Mouse (Mus musculus): ENCODE data around the gene Trip10. TPM values are rescaled to one million over a fixed set of nuclear protein-coding genes. Genes with fewer than 3 reads are reported as not detected.

Gene Trip10
- polyA plus RNA-seq, 1 experiment from 2014 or later, result 33.4 TPM

DNA sequence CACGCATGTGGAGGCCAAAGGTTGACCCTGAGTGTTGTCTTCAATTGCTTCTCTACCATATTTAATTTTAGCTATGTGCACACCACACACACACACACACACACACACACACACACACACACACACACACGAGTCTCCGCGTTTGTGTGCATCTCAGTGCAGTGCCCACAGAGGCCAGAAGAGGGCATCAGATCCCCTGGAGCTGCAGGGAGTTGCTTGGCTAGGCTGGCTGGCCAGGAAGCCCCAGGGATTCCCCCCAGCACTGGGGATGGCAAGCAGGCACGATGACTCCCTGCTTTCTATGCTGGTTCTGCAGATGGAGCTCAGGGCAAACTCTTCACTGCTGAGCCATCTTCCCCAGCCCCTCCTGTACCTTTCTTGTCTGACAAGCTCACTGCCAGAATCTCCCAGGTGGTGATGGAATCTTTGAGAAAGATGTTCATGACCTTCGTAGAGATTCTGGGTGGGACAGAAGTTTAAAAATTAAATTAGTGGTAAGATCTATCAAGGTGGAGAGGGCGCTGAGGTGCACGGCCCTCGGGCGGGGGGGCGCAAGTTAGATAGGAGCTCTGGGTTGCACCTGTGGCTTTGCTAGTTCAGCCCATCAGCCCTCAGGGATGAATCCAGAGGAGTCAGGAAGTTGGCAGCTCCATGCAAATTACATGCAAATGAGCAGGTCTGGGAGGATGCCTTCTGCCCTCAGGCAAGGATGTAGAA, 29.9 kb upstream of the Trip10 start:
- WGBS, result 23% methylated on average over 11 of the region's 11 CpGs
- ATAC-seq (ENCODE audit: insufficient number of reproducible peaks, insufficient read depth, low FRiP score, low read depth), result no peak

GRCm38 (mm10) chr17:57219884-57220207, 29.4 kb upstream of the Trip10 start:
- 13% methylated on average over 3 of the region's 3 CpGs for WGBS
- H3K4me1 ChIP-seq (ENCODE audit: control insufficient read depth, insufficient read depth, low read length), result no peaks in the 10 kb centered on the region
- H3K4me3 ChIP-seq (ENCODE audit: low read depth, low read length), result no peak overlapping the region
- H3K9me3 ChIP-seq (ENCODE audit: control insufficient read depth, low read depth, low read length), result no peaks in the 10 kb centered on the region
- H3K27me3 ChIP-seq (ENCODE audit: control insufficient read depth, insufficient read depth, low read length), result no peaks in the 10 kb centered on the region
- no peak overlapping the region for H3K4me2 ChIP-seq (replicated peaks; ENCODE audit: low read depth, low read length)
- no peak overlapping the region for H3K9ac ChIP-seq (replicated peaks; ENCODE audit: low read depth, low read length)
- ATAC-seq (ENCODE audit: insufficient number of reproducible peaks, insufficient read depth, low FRiP score, low read depth), result no peak
- H3K27ac ChIP-seq (ENCODE audit: low read length), result no peak overlapping the region
- H3K36me3 ChIP-seq (ENCODE audit: control insufficient read depth, insufficient read depth, low read length), result no peaks in the 10 kb centered on the region

More for the DNA sequence above, 29.9 kb upstream of the Trip10 start:
- Histone ChIP-seq H3K9ac (replicated peaks; ENCODE audit: low read depth, low read length) (no peak overlapping the region), H3K9me3 (ENCODE audit: control insufficient read depth, low read depth, low read length) (no peaks in the 10 kb centered on the region), H3K27ac (ENCODE audit: low read length) (no peak overlapping the region), H3K27me3 (ENCODE audit: control insufficient read depth, insufficient read depth, low read length) (no peaks in the 10 kb centered on the region), H3K4me3 (ENCODE audit: low read depth, low read length) (no peak overlapping the region), H3K4me1 (ENCODE audit: control insufficient read depth, insufficient read depth, low read length) (no peaks in the 10 kb centered on the region), H3K36me3 (ENCODE audit: control insufficient read depth, insufficient read depth, low read length) (no peaks in the 10 kb centered on the region), H3K4me2 (replicated peaks; ENCODE audit: low read depth, low read length) (no peak overlapping the region)

GRCm38 (mm10) chr17:57221911-57222310, 27.3 kb upstream of the Trip10 start:
- H3K4me3 ChIP-seq (ENCODE audit: low read depth, low read length), result no peak overlapping the region
- no peak overlapping the region for H3K9ac ChIP-seq (replicated peaks; ENCODE audit: low read depth, low read length)
- no peaks in the 10 kb centered on the region for H3K27me3 ChIP-seq (ENCODE audit: control insufficient read depth, insufficient read depth, low read length)
- no peaks in the 10 kb centered on the region for H3K36me3 ChIP-seq (ENCODE audit: control insufficient read depth, insufficient read depth, low read length)
- no peaks in the 10 kb centered on the region for H3K4me1 ChIP-seq (ENCODE audit: control insufficient read depth, insufficient read depth, low read length)
- no peaks in the 10 kb centered on the region for H3K9me3 ChIP-seq (ENCODE audit: control insufficient read depth, low read depth, low read length)
- no peak overlapping the region for H3K27ac ChIP-seq (ENCODE audit: low read length)
- ATAC-seq (ENCODE audit: insufficient number of reproducible peaks, insufficient read depth, low FRiP score, low read depth), result no peak
- 56% methylated on average over 4 of the region's 4 CpGs for WGBS
- no peak overlapping the region for H3K4me2 ChIP-seq (replicated peaks; ENCODE audit: low read depth, low read length)

DNA sequence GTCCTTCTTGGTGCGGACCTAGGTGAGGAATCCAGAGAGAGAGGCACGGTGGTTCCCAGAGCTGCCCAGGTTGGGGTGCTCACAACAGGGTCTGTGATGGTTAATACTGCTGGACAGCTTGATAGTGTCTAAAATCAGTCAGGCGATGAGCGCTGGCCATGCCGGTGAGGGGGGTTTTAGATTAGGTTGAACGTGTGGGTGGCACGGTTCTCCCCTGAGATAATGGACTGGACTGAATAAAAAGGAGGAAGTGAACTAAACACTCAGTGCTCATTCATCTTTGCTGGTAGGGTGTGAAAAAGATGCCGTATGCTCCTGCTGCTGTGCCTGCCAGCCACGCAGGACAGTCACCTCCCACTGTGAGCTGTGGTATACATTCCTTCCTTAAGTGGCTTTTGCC, 25.9 kb upstream of the Trip10 start:
- no peak for ATAC-seq (ENCODE audit: insufficient number of reproducible peaks, insufficient read depth, low FRiP score, low read depth)
- Histone ChIP-seq H3K9ac (replicated peaks; ENCODE audit: low read depth, low read length) (no peak overlapping the region), H3K4me2 (replicated peaks; ENCODE audit: low read depth, low read length) (no peak overlapping the region), H3K9me3 (ENCODE audit: control insufficient read depth, low read depth, low read length) (no peaks in the 10 kb centered on the region), H3K27me3 (ENCODE audit: control insufficient read depth, insufficient read depth, low read length) (no peaks in the 10 kb centered on the region), H3K4me1 (ENCODE audit: control insufficient read depth, insufficient read depth, low read length) (no peaks in the 10 kb centered on the region), H3K36me3 (ENCODE audit: control insufficient read depth, insufficient read depth, low read length) (no peaks in the 10 kb centered on the region), H3K4me3 (ENCODE audit: low read depth, low read length) (no peak overlapping the region), H3K27ac (ENCODE audit: low read length) (no peak overlapping the region)
- 63% methylated on average over 9 of the region's 9 CpGs for WGBS

- no peak for ATAC-seq (ENCODE audit: insufficient number of reproducible peaks, insufficient read depth, low FRiP score, low read depth)
- WGBS, result 81% methylated on average over 2 of the region's 2 CpGs
- Histone ChIP-seq H3K27ac (ENCODE audit: low read length) (no peak overlapping the region), H3K27me3 (ENCODE audit: control insufficient read depth, insufficient read depth, low read length) (no peaks in the 10 kb centered on the region), H3K4me3 (ENCODE audit: low read depth, low read length) (no peak overlapping the region), H3K4me2 (replicated peaks; ENCODE audit: low read depth, low read length) (no peak overlapping the region), H3K9me3 (ENCODE audit: control insufficient read depth, low read depth, low read length) (no peaks in the 10 kb centered on the region), H3K36me3 (ENCODE audit: control insufficient read depth, insufficient read depth, low read length) (no peaks in the 10 kb centered on the region), H3K9ac (replicated peaks; ENCODE audit: low read depth, low read length) (no peak overlapping the region), H3K4me1 (ENCODE audit: control insufficient read depth, insufficient read depth, low read length) (no peaks in the 10 kb centered on the region)
Measured at GRCm38 (mm10) chr17:57227468-57227867, 21.8 kb upstream of the Trip10 start.

DNA sequence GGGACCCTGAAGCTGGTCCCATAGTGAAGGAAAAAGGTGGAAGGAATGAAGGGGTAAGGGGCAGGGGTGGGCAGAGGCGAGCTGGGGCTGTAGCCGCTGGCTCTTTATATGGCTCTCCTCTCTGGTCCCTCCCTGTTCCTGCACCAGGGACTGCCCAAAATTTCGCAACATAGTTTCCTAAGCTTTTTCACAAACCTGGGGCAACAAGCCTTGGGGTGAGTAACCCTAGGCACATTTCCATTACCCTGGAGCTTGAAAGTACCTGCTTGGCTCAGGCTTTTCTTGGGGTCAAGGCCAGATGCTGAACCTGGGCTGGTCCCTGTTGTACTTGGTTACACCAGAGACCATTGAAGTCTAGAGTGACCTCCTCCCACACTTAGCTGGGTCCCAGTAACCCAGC, 21.2 kb upstream of the Trip10 start, which contains the start of gene C3:
TSS of gene C3 (minus strand) at position 123 of the 400 bp plus-strand sequence.
- no peaks in the 10 kb centered on the region for H3K9me3 ChIP-seq (ENCODE audit: control insufficient read depth, low read depth, low read length)
- no peak within 1 kb of the TSS for H3K4me2 ChIP-seq (replicated peaks; ENCODE audit: low read depth, low read length)
- H3K27ac ChIP-seq (ENCODE audit: low read length), result no peak within 1 kb of the TSS
- no peak within 1 kb of the TSS for H3K9ac ChIP-seq (replicated peaks; ENCODE audit: low read depth, low read length)
- H3K4me1 ChIP-seq (ENCODE audit: control insufficient read depth, insufficient read depth, low read length), result no peaks in the 10 kb centered on the region
- H3K4me3 ChIP-seq (ENCODE audit: low read depth, low read length), result no peak within 1 kb of the TSS
- WGBS, result 58% methylated on average over 3 of the region's 3 CpGs
- no peak for ATAC-seq (ENCODE audit: insufficient number of reproducible peaks, insufficient read depth, low FRiP score, low read depth)
- H3K36me3 ChIP-seq (ENCODE audit: control insufficient read depth, insufficient read depth, low read length), result no peaks in the 10 kb centered on the region
- H3K27me3 ChIP-seq (ENCODE audit: control insufficient read depth, insufficient read depth, low read length), result no peaks in the 10 kb centered on the region

DNA sequence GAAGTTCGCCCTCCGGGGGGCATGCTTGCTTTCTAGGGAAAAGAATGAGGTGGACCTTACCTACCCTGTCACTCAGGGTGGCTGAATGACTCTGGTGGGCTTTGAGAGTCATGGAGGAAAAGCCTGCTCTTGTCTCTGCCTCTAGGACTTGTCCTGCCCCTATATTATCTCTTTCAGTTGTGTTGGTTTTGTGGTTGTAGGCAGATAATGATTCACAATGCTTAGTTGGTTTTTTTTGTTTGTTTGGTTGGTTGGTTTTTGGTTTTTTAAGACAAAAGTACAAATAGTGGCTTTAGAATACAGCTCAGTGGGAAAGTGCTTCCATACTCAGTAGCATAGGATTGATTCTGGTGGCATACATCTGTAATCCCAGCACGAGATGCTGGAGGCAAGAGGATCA, 20.4 kb upstream of the Trip10 start:
- Histone ChIP-seq H3K4me1 (ENCODE audit: control insufficient read depth, insufficient read depth, low read length) (no peaks in the 10 kb centered on the region), H3K27ac (ENCODE audit: low read length) (no peak overlapping the region), H3K27me3 (ENCODE audit: control insufficient read depth, insufficient read depth, low read length) (no peaks in the 10 kb centered on the region), H3K9me3 (ENCODE audit: control insufficient read depth, low read depth, low read length) (no peaks in the 10 kb centered on the region), H3K36me3 (ENCODE audit: control insufficient read depth, insufficient read depth, low read length) (no peaks in the 10 kb centered on the region), H3K4me2 (replicated peaks; ENCODE audit: low read depth, low read length) (no peak overlapping the region), H3K4me3 (ENCODE audit: low read depth, low read length) (no peak overlapping the region), H3K9ac (replicated peaks; ENCODE audit: low read depth, low read length) (no peak overlapping the region)
- WGBS, result 84% methylated on average over 3 of the region's 3 CpGs
- ATAC-seq (ENCODE audit: insufficient number of reproducible peaks, insufficient read depth, low FRiP score, low read depth), result no peak

GRCm38 (mm10) chr17:57229851-57230727, 19.2 kb upstream of the Trip10 start:
- 82% methylated on average over 15 of the region's 15 CpGs for WGBS
- H3K9ac ChIP-seq (replicated peaks; ENCODE audit: low read depth, low read length), result no peak overlapping the region
- H3K36me3 ChIP-seq (ENCODE audit: control insufficient read depth, insufficient read depth, low read length), result peaks cover 6% of the 10 kb centered on the region; the same call in 1 of the 2 replicates
- H3K9me3 ChIP-seq (ENCODE audit: control insufficient read depth, low read depth, low read length), result no peaks in the 10 kb centered on the region
- no peak overlapping the region for H3K4me3 ChIP-seq (ENCODE audit: low read depth, low read length)
- no peaks in the 10 kb centered on the region for H3K27me3 ChIP-seq (ENCODE audit: control insufficient read depth, insufficient read depth, low read length)
- no peaks in the 10 kb centered on the region for H3K4me1 ChIP-seq (ENCODE audit: control insufficient read depth, insufficient read depth, low read length)
- H3K4me2 ChIP-seq (replicated peaks; ENCODE audit: low read depth, low read length), result no peak overlapping the region
- H3K27ac ChIP-seq (ENCODE audit: low read length), result no peak overlapping the region
- ATAC-seq (ENCODE audit: insufficient number of reproducible peaks, insufficient read depth, low FRiP score, low read depth), result no peak

Data from stomach, embryonic 14.5 days (tissue).